Mouse (Mus musculus) neural tube, embryonic 11.5 days (tissue): Measurements from ENCODE around the gene Knstrn. TPM values are rescaled to one million over a fixed set of nuclear protein-coding genes. Genes with fewer than 3 reads are reported as not detected.

ENCODE experiments used
- ATAC-seq: fragments of 200-750 bp; cut with Nextera tagmentation; 2 replicates; pipeline ENCODE4 v1.8.0; 2017; ENCODE audit warnings: moderate number of reproducible peaks, mild to moderate bottlenecking, moderate TSS enrichment, moderate library complexity; ENCODE audit not compliant: insufficient read depth, low FRiP score, low TSS enrichment
- DNase-seq: peaks from one replicate; pipeline ENCODE4 v3.0.0-alpha.2; 2015; ENCODE audit warnings: low spot score
- H3K27ac ChIP-seq: fragments of 300-500 bp; sonication (generic); 2 replicates; pipeline ENCODE4 v1.5.1; 2014; ENCODE audit warnings: low read depth, mild to moderate bottlenecking, low read length
- H3K27me3 ChIP-seq: fragments of 300-500 bp; sonication (generic); 2 replicates; pipeline ENCODE4 v1.6.1; 2014; ENCODE audit warnings: mild to moderate bottlenecking, low read length, mixed read lengths; ENCODE audit not compliant: control insufficient read depth, insufficient read depth
- H3K36me3 ChIP-seq: fragments of 300-500 bp; sonication (generic); 2 replicates; pipeline ENCODE4 v1.6.1; 2014; ENCODE audit warnings: mild to moderate bottlenecking, low read length, moderate library complexity, mixed read lengths; ENCODE audit not compliant: control insufficient read depth, insufficient read depth
- H3K4me1 ChIP-seq: fragments of 300-500 bp; sonication (generic); 2 replicates; pipeline ENCODE4 v1.6.1; 2014; ENCODE audit warnings: low read length, mixed read lengths; ENCODE audit not compliant: control insufficient read depth, insufficient read depth
- H3K4me2 ChIP-seq: fragments of 300-500 bp; sonication (generic); 2 replicates; pipeline ENCODE4 v1.6.1; 2014; ENCODE audit warnings: low read depth, mild to moderate bottlenecking, moderate library complexity
- H3K4me3 ChIP-seq: fragments of 300-500 bp; sonication (generic); 2 replicates; pipeline ENCODE4 v1.5.1; 2014; ENCODE audit warnings: low read depth, low read length
- H3K9ac ChIP-seq: fragments of 300-500 bp; sonication (generic); 2 replicates; pipeline ENCODE4 v1.6.1; 2014; ENCODE audit warnings: mild to moderate bottlenecking, low read length
- H3K9me3 ChIP-seq: fragments of 300-500 bp; sonication (generic); 2 replicates; pipeline ENCODE4 v1.6.1; 2016; ENCODE audit warnings: low read length; ENCODE audit not compliant: control insufficient read depth
- WGBS: fragments of 180-500 bp; shearing (Covaris S2); extraction: QIAGEN DNeasy Blood & Tissue Kit; methylation state at CpG from one replicate; pipeline ENCODE4 v1.1.7; 2014; 5-methylcytosine and 5-hydroxymethylcytosine counted together
- polyA plus RNA-seq: library from polyadenylated mRNA; unstranded; fragments of >200 nt; fragmentation: Nextera tagmentation; extraction: Ambion mirVana; gene quantifications from 2 replicates; pipeline ENCODE4 v1.2.1, GENCODE M21; 2014

Knstrn gene
- polyA plus RNA-seq, 1 experiment from 2014 or later, result 146 TPM

GRCm38 (mm10) chr2:118802542-118803118 is 11.2 kb upstream of the Knstrn start:
- no peaks in the 10 kb centered on the region for H3K9me3 ChIP-seq
- no peak overlapping the region for H3K4me3 ChIP-seq
- H3K27me3 ChIP-seq, result no peaks in the 10 kb centered on the region
- no peak overlapping the region for H3K27ac ChIP-seq
- no peak for ATAC-seq
- no peak overlapping the region for H3K4me2 ChIP-seq
- WGBS, result 73% methylated on average over 4 of the region's 4 CpGs
- H3K4me1 ChIP-seq, result no peaks in the 10 kb centered on the region
- no peak overlapping the region for H3K9ac ChIP-seq
- no peaks in the 10 kb centered on the region for H3K36me3 ChIP-seq
- no peak for DNase-seq

DNA sequence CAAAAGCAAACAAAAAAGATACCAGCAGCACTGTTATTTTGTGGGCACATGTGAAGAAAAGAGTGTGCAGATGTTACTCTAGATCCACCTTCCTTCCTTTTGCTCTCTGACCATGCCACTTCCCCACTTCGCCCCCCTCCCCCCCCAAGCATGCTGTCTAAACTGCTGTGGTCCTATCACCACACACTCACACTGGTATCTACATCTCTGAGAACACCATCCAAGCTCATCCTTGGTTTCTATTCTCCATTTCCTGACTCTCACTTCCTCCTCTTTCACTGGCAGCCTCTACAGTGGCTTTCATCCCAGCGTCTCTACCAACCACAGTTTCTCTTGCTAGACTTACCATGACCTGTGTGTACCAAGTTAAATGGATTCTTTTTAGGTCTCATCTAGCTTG is 9.3 kb upstream of the Knstrn start:
- H3K4me3 ChIP-seq, result no peak overlapping the region
- DNase-seq (no peak), ATAC-seq (no peak)
- no peak overlapping the region for H3K27ac ChIP-seq
- no peaks in the 10 kb centered on the region for H3K27me3 ChIP-seq
- 69% methylated on average over 2 of the region's 2 CpGs for WGBS
- no peak overlapping the region for H3K9ac ChIP-seq
- no peaks in the 10 kb centered on the region for H3K36me3 ChIP-seq
- H3K4me2 ChIP-seq, result no peak overlapping the region
- no peaks in the 10 kb centered on the region for H3K9me3 ChIP-seq
- no peaks in the 10 kb centered on the region for H3K4me1 ChIP-seq

GRCm38 (mm10) chr2:118805137-118805536 is 8.7 kb upstream of the Knstrn start:
- WGBS, result 73% methylated on average over 3 of the region's 3 CpGs
- Histone ChIP-seq H3K9ac (no peak overlapping the region), H3K4me1 (no peaks in the 10 kb centered on the region), H3K9me3 (no peaks in the 10 kb centered on the region), H3K36me3 (no peaks in the 10 kb centered on the region), H3K4me3 (no peak overlapping the region), H3K27ac (no peak overlapping the region), H3K27me3 (no peaks in the 10 kb centered on the region), H3K4me2 (no peak overlapping the region)
- DNase-seq (no peak), ATAC-seq (no peak)

GRCm38 (mm10) chr2:118805756-118806155 is 8.0 kb upstream of the Knstrn start:
- DNase-seq (no peak), ATAC-seq (no peak)
- no peaks in the 10 kb centered on the region for H3K9me3 ChIP-seq
- H3K27ac ChIP-seq, result no peak overlapping the region
- H3K4me1 ChIP-seq, result no peaks in the 10 kb centered on the region
- H3K27me3 ChIP-seq, result no peaks in the 10 kb centered on the region
- no peak overlapping the region for H3K9ac ChIP-seq
- H3K4me2 ChIP-seq, result no peak overlapping the region
- H3K36me3 ChIP-seq, result no peaks in the 10 kb centered on the region
- WGBS, result 44% methylated on average over 3 of the region's 3 CpGs
- no peak overlapping the region for H3K4me3 ChIP-seq

DNA sequence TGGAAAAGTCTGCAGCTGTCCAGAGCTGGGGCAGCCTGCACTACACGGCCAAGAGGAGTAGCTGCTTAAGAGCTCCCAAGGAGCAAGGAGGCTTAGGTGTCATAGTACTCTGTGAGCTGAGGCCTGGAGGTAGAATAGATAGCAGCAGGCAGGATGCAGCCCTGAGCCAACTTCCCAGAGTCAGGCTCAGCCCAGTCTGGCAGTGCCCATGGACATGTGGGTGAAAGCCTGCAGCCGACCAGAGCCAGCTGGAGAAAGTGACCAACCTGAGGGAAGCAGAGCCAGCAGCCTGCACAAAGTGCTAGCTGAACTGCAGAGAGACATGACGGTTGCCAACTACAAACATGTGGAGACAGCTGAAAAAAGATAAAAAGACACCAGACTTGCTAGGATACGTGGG is 6.9 kb upstream of the Knstrn start:
- no peak for ATAC-seq
- 75% methylated on average over 4 of the region's 4 CpGs for WGBS
- Histone ChIP-seq H3K4me1 (no peaks in the 10 kb centered on the region), H3K4me2 (no peak overlapping the region), H3K36me3 (no peaks in the 10 kb centered on the region), H3K9ac (no peak overlapping the region), H3K27ac (no peak overlapping the region), H3K4me3 (no peak overlapping the region), H3K9me3 (no peaks in the 10 kb centered on the region), H3K27me3 (no peaks in the 10 kb centered on the region)
- DNase-seq, result no peak

GRCm38 (mm10) chr2:118810861-118811260 is 2.9 kb upstream of the Knstrn start:
- DNase-seq, result no peak
- no peak overlapping the region for H3K4me3 ChIP-seq
- WGBS, result 26% methylated on average over 2 of the region's 2 CpGs
- no peak for ATAC-seq
- peaks cover 7% of the 10 kb centered on the region; the same call in 1 of the 2 replicates for H3K4me1 ChIP-seq
- H3K27ac ChIP-seq, result no peak overlapping the region
- no peaks in the 10 kb centered on the region for H3K36me3 ChIP-seq
- H3K9ac ChIP-seq, result no peak overlapping the region
- H3K9me3 ChIP-seq, result no peaks in the 10 kb centered on the region
- no peaks in the 10 kb centered on the region for H3K27me3 ChIP-seq
- H3K4me2 ChIP-seq, result no peak overlapping the region

DNA sequence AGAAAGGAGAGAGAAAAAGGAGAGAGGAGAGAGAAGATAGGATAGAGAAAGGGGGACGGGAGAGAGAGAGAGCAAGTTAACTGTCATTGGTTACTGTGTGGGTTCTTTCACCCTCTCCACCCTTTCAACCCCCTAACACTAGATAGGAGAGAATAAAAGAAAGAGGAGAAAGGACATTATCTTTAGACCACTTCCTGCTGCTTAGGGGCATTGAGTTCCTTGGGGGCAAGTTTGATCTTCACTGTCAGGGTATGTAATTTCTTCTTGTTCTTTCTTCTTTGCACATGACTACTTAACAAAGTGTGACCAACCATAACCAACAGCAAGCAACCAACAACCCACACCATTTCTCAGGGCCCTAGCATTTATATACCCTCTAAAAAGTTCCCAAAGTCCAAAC is 1.1 kb upstream of the Knstrn start:
- DNase-seq (no peak), ATAC-seq (no peak)
- Histone ChIP-seq H3K4me1 (peaks cover 7% of the 10 kb centered on the region; the same call in 1 of the 2 replicates), H3K27ac (no peak overlapping the region), H3K27me3 (no peaks in the 10 kb centered on the region), H3K9me3 (no peaks in the 10 kb centered on the region), H3K36me3 (no peaks in the 10 kb centered on the region; the same call in 1 of the 2 replicates), H3K4me2 (no peak overlapping the region), H3K4me3 (no peak overlapping the region), H3K9ac (no peak overlapping the region)
- WGBS, result 57% methylated on average over 1 of the region's 1 CpGs

DNA sequence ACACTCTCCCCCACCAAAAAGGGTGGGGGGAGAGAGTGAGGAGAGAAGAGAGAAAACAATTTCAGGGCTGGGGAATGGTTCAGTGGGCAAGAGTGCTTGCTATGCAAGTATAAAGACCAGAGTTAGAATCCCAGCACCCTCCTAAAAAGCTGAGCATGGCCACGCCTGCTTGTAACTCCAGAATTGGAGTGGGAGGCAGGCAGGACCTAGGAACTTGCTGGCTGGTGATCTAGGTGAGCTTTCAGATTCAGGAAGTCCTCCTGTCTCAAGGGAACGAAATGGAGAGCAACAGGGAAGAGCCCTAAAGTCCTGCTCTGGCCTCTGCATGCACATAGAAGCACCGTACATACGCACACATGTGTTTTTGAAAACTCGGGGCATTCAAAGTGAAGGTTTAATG is 9.0 kb downstream of the Knstrn start:
- H3K4me2 ChIP-seq, result no peak overlapping the region

DNA sequence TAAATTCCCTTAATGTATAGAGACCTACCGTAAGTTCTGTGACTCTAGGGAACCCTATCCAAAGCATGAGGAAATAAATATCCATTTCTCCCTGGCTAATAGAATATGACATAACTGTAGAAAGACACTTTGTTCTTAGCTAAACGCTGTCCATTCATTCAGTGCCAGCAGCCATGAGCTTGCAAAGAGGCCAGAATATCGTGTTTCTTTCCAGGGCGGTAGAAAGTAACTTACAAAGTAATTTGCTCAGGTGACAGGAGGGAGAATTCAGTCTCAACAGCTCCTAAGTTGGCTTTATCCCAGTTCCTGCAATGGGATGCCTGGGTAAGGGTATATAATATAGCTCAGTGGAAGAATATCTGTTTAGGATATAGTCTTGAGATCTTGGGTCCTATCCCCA is 10.6 kb downstream of the Knstrn start:
- H3K36me3 ChIP-seq, result peaks cover 10% of the 10 kb centered on the region; the same call in 1 of the 2 replicates
- no peak overlapping the region for H3K9ac ChIP-seq
- DNase-seq (no peak), ATAC-seq (no peak)
- H3K9me3 ChIP-seq, result no peaks in the 10 kb centered on the region
- no peak overlapping the region for H3K27ac ChIP-seq
- H3K4me1 ChIP-seq, result no peaks in the 10 kb centered on the region
- H3K4me3 ChIP-seq, result no peak overlapping the region
- no peak overlapping the region for H3K4me2 ChIP-seq
- 95% methylated on average over 4 of the region's 4 CpGs for WGBS
- H3K27me3 ChIP-seq, result no peaks in the 10 kb centered on the region

More for the DNA sequence above, 9.0 kb downstream of the Knstrn start:
- no peaks in the 10 kb centered on the region for H3K27me3 ChIP-seq
- H3K27ac ChIP-seq, result no peak overlapping the region
- WGBS, result 99% methylated on average over 5 of the region's 5 CpGs
- ATAC-seq, result no peak
- H3K9me3 ChIP-seq, result no peaks in the 10 kb centered on the region
- no peak overlapping the region for H3K4me3 ChIP-seq
- no peak overlapping the region for H3K9ac ChIP-seq
- peaks cover 12% of the 10 kb centered on the region for H3K36me3 ChIP-seq
- no peak for DNase-seq
- no peaks in the 10 kb centered on the region for H3K4me1 ChIP-seq
